Mouse (Mus musculus) Patski (cell line): ENCODE measurements around the gene Matn1. TPM values are rescaled to one million over a fixed set of nuclear protein-coding genes. Genes with fewer than 3 reads are reported as not detected.

Experiments
- ATAC-seq: fragments of 100-300 bp; one replicate; pipeline ENCODE4 v1.8.0; 2021
- CTCF ChIA-PET: fragments of 350-600 bp; sonication (Branson Sonifier 250); formaldehyde crosslinking; loops from one replicate; lab custom pipeline; 2022; ENCODE audit warnings: inconsistent platforms; lab: Charles Lee
- POLR2A ChIA-PET: fragments of 350-600 bp; sonication (Branson Sonifier 250); formaldehyde crosslinking; loops from one replicate; lab custom pipeline; 2022; ENCODE audit warnings: antibody characterized with exemption, inconsistent platforms; lab: Charles Lee
- DNase-seq: peaks from one replicate; pipeline ENCODE4 v3.0.0-alpha.2; 2011; ENCODE audit warnings: low read depth, low spot score
- H3K27me3 ChIP-seq: fragments of 371-371 bp; one replicate; pipeline ENCODE4 v1.5.1; 2021
- CTCF ChIP-seq: fragments of 100-300 bp; IDR thresholded peaks from one replicate; pipeline ENCODE4 v1.5.1; 2021
- in situ Hi-C: fragments of 300-500 bp; cut with MboI; formaldehyde crosslinking; loops from 3 replicates; pipeline ENCODE4 v1.11.1; 2018; ENCODE audit warnings: low pct_unique_long_range_greater_than_20kb, mixed read lengths
- polyA plus RNA-seq: library from polyadenylated mRNA; unstranded; gene quantifications from one replicate; pipeline ENCODE4 v1.2.3, GENCODE M21; 2021

The Matn1 gene
- polyA plus RNA-seq, 1 experiment from 2014 or later, result not detected

DNA sequence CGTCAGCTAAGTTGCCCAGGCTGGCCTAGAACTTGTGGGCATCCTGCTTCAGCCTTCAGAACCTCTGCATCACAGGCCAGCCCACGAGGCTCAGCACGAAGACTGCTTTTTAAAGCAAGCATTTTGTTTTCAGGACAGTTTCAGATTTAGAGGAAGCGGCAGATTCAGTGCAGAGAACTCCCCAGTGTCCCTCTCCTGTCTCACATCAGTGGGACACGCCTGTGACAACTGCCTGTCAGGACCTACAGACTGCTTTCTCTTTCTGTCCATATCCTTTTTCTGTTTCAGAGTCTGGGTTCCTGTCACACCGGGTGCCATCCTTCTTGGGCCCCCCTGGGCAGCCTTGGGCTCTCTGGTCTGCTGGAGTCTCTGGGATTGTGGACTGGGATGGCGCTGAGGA, 27.5 kb upstream of the Matn1 start:
- in situ Hi-C loops, result no loop called here

DNA sequence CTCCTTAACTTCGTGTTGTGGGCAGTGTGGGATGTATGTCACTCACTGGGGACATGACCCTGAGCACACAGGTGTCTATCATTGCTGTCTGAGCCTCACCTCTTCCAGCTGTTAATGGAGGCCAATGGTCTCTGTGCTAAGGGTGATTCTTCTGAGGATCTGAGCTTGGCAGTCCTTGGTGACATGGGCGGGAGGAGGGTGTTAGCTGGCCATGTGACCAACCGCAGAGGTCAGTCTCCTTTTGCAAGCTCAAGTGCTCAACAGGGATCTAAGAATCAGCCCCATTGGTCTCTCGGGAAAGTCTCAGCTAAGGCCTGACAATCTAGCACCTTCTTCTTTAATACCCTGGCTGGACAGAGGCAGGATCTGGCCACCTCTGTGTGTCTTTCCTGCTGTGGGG, 26.6 kb upstream of the Matn1 start:
- CTCF ChIA-PET, result no interaction called here
- in situ Hi-C loops, result no loop called here
- POLR2A ChIA-PET, result no interaction called here
- DNase-seq, result no peak
- H3K27me3 ChIP-seq, result no peaks in the 10 kb centered on the region
- no peak for TF ChIP-seq CTCF
- no peak for ATAC-seq

More for the DNA sequence above, 27.5 kb upstream of the Matn1 start:
- DNase-seq (no peak), ATAC-seq (no peak)
- POLR2A ChIA-PET, result no interaction called here
- CTCF ChIA-PET, result no interaction called here
- TF ChIP-seq CTCF, result no peak
- H3K27me3 ChIP-seq, result peaks cover 2% of the 10 kb centered on the region

DNA sequence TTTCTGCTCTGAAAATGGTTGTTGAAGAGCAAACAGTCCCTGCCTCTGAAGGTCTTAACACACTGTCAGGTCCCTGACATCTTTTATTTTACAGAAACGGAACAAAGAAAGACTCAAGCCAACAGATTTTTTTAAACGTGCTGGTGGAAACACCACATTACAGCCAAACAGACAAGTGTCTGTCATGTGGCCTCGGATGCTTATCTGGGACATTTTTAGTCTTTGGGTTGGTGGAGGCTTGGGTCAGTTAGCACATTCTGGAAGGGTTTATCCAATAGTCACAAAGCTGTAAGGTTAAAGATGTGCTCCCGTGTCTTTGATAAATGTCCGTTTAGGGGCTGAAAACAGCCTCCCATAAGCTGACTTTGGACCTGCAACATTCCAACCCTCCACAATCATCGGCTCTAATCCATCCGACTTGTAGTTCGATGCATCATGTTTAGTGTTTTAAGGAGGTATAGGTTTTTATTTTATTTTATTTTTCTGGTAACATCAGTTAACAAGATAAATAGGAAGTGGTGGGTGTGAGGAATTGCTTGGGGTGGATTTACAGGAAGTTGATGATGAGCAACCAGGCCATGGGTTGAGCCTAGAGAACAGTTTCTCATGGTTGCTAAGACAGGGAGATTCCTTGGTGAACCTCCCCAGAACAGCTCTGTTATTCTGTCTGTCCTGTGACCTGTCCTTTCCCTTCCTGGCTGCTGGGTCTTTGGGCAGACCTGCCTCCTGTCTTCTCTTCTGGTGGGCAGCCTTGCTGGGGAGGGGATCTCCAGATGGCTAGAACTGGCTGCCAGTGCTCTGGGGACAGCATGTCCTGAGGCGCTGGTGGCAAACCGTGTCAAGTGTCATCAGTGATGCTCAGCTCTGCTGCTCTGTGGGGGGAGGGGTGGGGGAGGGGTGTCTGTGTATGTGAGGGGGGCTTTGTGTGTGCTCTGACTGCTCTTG, 25.1 kb upstream of the Matn1 start:
- ATAC-seq, result no peak
- H3K27me3 ChIP-seq, result no peaks in the 10 kb centered on the region
- POLR2A ChIA-PET, result interaction anchor here (0.6 kb wide), 1 partner anchor 12 kb away, joined by 4 read pairs; no protein-coding TSS in a partner anchor
- no peak for TF ChIP-seq CTCF
- CTCF ChIA-PET, result no interaction called here
- DNase-seq, result no peak
- in situ Hi-C loops, result no loop called here

DNA sequence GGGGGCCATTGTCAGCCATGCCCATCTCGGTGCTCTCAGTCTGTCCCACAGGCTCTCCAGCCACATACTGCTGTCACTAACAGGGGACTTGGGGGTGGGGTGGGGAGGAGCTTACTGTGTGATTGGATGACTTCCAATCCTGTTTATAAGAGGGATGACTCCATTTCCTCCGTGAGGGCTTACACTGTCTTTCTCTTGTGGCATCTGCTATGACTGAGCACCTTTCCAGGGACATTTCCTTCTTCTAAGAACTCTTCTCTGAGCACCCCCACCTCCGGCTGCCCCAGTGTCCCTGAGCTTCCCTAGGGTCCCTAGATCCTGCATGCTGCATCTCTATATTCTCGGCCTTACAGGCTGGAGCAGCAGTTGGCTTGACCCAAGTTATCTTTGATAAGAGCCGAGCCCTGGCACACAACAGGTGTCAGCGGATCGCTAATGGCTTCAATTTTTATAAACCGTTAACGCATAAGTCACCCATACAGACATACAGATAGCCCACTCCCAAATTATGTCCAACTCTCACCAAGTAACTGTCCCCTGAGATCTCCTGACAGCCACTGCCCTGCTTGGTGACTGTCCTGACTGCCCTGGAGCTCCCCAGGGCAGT, 24.3 kb upstream of the Matn1 start:
- CTCF ChIA-PET, result no interaction called here
- POLR2A ChIA-PET, result no interaction called here

DNA sequence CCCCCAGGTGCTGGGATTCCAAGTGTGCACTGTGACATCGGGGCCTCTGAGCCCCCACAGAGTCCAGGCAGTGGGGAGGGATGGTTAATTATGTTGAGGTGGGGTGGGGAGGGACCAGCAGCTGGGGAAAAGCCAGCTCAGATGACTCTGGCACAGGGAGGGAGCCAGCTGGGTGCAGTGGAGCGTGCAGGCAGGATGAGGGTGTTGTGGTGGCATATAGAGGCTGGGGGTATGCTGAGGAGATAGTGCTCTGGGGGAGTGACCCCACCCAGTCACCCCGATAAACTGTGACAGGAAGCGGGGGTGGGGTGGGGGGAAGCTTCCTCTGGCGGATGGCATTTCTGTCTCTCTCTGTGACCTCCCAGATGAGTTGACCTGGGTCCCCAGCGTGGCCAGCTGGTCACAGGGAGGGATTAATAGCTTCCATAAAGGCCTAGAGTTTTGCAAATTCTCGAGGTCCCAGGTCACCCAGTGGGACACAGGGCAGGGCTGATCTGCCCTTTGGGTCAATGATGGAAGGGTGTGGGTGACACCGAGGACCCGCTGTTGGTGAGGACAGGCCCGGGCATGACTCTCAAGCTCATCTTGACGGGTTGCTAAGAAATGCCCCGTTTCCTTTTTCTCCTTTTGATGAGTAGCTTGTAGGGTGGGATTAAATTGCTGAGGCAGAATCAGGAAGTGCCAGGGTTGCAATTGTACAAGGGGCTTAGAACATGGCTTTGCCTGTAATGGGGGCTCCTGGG, 23.1 kb upstream of the Matn1 start:
- ATAC-seq (no peak), DNase-seq (no peak)
- CTCF ChIA-PET, result interaction anchor here (1.1 kb wide), 1 partner anchor 39 kb away, joined by 3 read pairs; no protein-coding TSS in a partner anchor
- in situ Hi-C loops, result no loop called here
- POLR2A ChIA-PET, result interaction anchor here (0.5 kb wide), 1 partner anchor 41 kb away, joined by 3 read pairs; no protein-coding TSS in a partner anchor
- no peaks in the 10 kb centered on the region for H3K27me3 ChIP-seq
- TF ChIP-seq CTCF, result no peak

More for the DNA sequence above, 24.3 kb upstream of the Matn1 start:
- H3K27me3 ChIP-seq, result no peaks in the 10 kb centered on the region
- no peak for TF ChIP-seq CTCF
- in situ Hi-C loops, result no loop called here
- DNase-seq (no peak), ATAC-seq (no peak)

DNA sequence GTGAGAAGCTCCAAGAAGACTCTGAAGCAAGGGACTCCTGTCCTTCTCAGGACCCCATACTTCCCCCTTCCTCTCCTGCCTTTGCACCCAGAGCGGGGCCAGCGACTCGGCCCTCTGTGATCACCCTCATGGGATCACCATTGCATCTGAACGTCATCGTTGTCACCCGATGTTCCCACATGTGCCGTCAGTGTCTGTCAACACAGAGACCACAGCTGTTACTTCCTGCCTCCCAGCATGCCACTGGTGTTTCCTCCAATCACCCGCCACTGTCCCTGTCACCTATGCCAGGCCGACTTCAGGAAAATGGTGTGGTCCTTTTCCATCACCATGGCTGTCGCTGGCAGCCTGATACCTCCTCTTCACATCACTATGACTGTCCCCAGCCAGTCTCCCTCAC, 22.2 kb upstream of the Matn1 start:
- H3K27me3 ChIP-seq, result no peaks in the 10 kb centered on the region
- in situ Hi-C loops, result no loop called here
- ChIA-PET POLR2A (no interaction called here), CTCF (no interaction called here)
- TF ChIP-seq CTCF, result no peak
- no peak for DNase-seq
- ATAC-seq, result no peak

DNA sequence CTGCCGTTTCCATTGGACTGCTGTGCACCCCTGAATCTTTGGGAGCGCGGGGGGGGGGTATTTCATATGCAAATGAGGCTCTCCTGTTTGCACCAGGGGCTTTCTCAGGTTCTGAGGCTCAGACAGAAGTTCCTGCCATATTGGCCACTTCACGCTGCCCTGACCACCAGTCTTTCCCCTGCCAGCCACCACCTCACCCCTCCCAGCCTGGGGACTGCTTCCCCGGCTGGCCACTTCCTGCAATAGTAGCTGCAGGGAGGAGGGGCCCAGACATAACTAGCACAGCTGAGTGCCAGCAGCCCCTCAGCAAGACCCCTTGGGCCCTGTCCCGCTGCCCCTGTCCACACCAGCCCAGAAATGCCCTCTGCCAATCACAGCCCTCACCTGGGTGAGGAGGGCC, 17.9 kb upstream of the Matn1 start:
- DNase-seq (no peak), ATAC-seq (no peak)
- ChIA-PET POLR2A (no interaction called here), CTCF (no interaction called here)
- TF ChIP-seq CTCF, result no peak
- H3K27me3 ChIP-seq, result no peaks in the 10 kb centered on the region
- in situ Hi-C loops, result no loop called here

DNA sequence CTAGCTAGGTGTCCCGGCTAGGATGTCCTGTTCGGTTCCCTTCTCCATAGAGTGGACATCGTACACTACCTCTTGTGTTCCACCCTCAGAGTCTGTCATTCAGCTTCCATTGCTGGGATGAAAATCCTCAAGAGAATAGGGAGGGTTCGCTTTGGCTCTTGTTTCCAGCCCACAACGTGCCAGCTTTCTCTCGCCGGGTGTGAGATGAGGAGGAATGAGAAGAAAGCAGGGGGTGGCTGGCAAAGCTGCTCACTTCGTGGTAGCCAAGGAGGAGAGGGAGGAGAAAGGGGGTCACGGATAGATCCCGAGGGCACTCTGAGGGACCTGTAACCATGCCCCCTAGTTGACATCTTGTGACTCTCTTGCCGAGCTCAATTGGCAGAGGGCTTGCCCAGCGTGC, 16.4 kb upstream of the Matn1 start:
- CTCF ChIA-PET, result no interaction called here
- POLR2A ChIA-PET, result no interaction called here
- H3K27me3 ChIP-seq, result no peaks in the 10 kb centered on the region
- no peak for ATAC-seq
- DNase-seq, result no peak
- in situ Hi-C loops, result no loop called here
- TF ChIP-seq CTCF, result no peak

DNA sequence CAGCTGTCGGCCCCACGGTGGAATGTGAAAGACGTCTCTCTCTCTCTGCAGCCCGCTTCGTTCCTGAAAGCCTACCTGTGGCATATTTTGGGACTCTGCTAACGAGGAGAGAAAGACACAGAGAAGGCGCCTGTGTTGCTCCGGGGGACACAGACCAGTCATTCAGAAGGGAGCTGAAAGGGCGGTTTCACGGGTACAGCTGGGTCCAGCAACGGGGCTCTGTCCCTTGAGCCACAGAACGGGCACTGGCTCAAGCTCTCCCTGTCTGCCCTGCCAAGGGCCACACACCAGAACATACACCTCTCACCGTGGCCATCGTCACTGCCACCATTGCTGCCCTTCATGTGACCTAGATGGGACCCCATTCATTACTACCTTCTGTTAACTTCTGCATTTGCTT, 1.5 kb upstream of the Matn1 start:
- in situ Hi-C loops, result loop anchor here (5.0 kb wide), 1 partner anchor 660 kb away; no protein-coding TSS in a partner anchor
- no peak for DNase-seq
- ChIA-PET POLR2A (no interaction called here), CTCF (no interaction called here)
- ATAC-seq, result no peak
- H3K27me3 ChIP-seq, result peaks cover 13% of the 10 kb centered on the region
- TF ChIP-seq CTCF, result no peak

DNA sequence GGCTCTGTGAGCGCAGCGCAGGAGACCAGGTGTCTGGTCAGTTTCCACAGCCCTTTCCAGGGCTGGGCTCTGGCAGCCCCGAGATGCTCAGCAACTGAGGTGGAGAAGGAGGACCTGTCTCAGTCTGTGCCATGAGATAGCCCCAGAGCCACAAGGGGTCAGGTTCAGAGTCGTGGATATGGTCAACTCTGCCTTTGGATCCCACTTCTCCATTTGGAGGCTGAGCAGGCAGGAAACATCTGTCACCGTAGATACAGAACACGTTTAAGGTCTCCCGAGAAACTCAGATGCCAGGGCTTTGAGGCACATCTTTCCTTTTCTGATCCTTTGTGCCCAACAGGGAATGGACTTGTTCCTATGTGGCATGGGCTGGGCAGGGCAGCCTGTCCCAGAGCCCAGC, 594 bp downstream of the Matn1 start:
- TF ChIP-seq CTCF, result no peak
- ATAC-seq (no peak), DNase-seq (no peak)
- ChIA-PET CTCF (no interaction called here), POLR2A (no interaction called here)
- in situ Hi-C loops, result loop anchor here (5.0 kb wide), 3 partner anchors 47 to 662 kb away; no protein-coding TSS in a partner anchor
- peaks cover 13% of the 10 kb centered on the region for H3K27me3 ChIP-seq
